Mouse (Mus musculus) layer of hippocampus, adult 9-11 months (tissue): ENCODE measurements around the gene Rufy4.

Experiments used
- DNase-seq: peaks from one replicate; pipeline ENCODE4 v3.0.0; 2022

Rufy4 gene

DNA sequence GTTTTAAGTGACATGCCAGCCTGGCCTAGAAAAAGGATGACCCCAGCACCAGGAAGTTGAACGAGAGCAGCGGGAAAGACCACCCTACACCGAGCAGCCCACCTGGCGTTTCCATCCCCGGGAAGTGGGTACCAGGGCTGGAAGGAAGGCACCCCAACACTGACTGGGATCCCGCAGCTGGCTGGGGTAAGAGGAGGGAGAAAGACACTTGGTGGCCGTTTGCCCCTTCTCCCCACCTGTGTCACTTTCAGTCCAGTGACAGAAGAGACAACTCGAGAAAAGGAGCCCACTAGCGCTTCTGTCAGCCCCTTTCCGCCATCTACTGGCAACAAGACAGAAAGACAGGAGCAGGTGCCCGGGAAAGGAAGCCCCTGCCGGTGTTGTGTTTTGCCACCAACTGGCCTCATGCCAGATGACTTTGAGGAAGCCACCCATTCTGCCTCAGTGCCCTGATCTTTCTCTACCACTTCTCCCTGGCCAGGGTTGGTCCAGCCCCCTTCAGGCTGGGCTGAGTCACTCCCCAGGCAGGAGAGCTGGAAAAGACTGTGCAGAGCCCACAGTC lies at the start of gene Rufy4:
TSS of gene Rufy4 (plus strand) at position 551 of the 562 bp plus-strand sequence.
- peak; percentile 61 for DNase-seq

DNA sequence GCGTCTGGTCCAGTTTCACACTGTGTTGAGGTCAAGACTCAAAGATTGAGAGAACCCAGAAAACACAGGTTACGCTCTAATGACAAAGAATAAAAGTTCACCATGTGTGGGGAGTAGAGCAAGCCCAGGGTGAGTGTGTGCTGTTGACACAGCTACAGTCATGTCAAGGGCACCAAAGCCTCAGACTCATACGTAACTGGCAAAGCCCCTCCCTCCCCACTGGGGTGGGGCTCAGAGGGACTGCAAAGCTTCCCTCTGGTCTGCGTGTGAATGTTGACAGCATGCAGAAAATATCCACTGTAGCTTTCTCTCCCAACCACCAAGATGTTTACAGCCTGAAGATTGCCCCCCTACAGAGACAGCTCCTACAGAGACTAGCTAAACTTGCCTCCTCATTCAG lies 49.1 kb upstream of the Rufy4 start:
- DNase-seq, result no peak

DNA sequence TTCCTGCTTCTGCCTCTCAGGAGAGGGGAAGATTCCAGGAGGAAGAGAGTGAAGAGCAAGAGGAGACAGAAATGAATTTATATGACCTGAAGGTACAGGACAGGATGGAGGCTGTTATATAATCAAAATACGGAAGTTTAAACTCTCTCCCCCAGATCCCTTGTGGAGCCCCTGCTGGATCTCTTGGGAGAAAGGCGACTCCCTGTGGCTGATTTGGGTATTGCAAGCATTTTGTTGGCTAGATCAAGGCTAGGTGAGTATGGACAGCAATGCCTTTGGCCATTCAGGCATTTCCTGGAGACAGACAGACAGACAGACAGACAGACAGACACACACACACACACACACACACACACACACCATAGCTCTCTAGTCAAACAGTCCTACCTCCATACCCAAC lies 48.0 kb upstream of the Rufy4 start:
- peak; percentile 67 for DNase-seq

DNA sequence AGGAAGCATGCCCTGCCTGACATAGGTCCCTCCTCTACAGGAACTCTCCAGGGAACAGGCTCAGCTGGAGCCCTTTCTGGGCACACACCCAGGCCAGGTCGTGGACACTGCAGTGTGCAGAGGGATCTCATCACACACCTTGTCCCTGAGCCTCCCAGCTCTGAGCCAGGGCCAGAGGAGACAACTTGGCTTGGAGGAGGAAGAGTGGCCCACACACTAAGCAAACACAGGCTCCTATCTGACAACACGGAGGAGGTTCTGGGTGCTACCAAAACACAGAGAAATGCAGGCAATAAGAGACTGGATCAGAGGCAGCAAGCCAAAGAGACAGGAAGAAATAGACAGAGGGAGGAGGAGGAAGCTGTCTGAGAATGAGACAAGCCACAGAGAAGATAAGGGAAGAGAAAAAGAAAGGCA lies 43.8 kb upstream of the Rufy4 start:
- DNase-seq, result no peak

DNA sequence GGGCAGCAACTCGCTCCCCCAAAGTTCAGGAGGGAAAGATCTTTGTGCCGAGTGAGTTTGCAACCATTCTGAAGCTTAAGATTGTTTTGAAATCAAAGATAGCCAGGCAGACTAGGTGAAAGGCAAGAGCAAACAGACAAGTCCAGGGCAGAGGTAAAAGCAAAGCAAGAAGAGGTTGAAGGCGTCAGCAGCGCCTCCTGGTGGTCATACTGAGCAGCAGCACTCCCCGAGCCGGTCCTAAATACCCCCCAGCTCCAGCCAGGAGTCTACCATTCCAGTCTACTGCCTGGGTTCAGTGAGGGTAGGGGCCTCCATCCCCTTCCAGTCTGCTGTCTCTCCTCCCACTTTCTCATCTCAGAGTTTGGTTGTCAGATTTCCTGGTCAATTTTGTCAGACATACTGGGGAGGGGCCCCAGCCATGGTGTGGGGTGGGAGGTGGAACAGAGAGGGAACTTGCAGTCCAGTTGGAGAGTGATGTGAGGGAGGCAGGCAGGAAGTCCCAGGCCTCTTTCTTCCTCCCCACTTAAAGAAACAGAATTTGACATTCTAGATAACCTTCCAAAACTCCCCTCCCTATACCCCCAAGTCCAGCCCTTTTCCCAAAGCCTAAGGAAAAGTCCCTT lies 42.4 kb upstream of the Rufy4 start:
- DNase-seq, result no peak

DNA sequence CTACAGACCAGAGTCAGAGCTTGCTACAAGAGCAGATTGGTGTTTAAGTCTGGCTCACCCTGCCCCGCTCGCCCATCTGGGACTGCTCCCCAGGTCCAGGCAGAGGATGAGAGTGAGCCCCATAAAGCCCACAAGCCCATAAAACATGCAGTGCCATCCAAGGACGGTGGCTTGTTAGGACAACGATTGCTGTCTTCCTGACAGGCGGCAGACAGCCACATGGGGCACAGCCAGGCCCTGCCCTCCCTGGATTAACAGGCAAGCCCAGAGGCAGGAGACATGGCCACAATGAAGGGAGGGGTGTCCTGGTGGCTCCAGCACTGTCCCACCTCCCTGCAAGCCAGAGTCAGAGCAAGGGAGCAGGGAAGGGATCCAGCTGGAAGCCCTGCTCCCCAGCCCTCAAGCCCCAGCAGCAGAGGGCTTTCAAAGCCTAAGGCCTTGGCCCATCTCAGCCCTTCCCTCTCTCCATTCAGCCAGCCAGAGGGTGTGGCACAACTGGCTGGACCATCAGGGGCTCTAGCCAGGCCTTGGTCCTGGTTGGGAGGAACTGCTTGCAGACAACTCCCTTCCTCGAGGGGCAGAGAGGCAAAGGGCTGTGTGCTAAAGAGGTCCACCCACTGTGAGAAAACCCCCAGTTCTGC lies 41.2 kb upstream of the Rufy4 start:
- no peak for DNase-seq

DNA sequence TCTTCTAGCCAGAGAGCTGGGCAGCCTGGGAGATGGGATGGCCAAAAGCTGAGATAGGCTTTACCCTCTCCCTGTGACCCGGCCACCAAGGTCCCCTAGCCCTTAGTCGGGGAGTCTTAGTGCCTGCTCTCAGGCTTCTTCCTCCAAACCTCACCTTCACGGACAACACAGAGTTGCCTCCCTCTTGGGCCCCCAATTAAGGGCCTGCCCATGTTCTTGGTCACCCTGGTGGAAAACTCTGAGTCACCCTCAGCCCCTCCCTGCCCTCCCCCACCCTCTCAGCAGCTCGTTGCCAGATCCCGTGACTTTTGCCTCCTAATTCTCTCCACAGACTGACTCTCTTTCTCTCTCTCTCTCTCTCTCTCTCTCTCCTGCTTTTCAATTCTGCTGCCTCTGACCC lies 40.6 kb upstream of the Rufy4 start:
- DNase-seq, result no peak

DNA sequence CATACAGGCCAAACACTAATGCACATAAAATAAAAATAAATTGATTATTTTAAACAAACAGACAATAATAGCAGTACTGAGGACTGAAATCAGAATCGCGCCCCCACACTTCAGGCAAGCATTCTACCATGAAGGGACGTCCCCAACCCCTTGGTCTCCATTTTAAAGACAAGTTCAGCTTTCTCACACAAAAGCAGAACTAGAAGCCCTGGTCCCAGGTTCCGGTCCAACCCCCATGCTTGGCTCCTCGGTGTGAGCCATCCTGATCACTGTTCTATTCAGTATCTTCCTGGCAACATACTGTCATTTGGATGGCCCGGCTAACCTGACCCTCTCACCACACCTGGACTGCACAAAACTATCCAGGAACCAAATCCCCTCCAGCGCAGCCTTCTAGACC lies 39.8 kb upstream of the Rufy4 start:
- DNase-seq, result no peak

DNA sequence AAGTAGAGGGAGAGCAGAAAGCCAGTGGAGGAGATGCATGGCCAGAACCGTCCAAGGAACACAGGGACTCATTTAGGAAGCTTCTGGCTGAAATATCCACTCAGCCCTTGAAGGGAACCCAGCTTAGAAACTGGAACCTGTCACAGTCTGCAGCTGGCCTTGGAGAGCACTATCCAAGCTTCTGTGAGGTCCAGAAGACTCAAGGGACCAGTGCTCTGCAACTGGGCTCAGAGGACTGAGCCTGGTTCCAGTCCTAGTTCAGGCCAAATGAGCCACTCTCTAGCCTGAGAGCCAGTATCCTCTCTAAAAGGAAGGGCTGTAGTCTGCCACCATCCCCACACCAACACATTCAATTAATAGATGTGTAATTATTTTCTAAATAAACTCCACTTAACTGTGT lies 36.8 kb upstream of the Rufy4 start:
- DNase-seq, result no peak

DNA sequence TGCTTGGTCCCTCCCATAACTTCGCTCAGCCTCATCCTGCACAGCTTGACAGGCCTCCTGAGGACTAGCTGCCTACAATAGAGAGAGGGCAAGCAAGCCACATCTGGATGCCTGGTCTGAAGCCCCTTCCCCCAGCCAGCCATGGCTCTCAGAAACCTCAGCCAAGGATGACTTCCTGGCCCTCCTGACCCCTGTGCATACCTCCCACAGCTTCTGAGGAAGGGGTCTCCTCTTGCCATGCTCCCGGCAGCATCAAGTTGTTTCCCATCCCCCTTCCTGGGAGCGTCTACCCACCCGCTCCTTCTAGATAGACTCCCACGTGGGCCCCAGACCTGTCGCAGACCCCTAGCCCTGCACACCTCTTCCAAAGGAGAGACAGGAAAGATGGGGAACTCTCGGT lies 35.0 kb upstream of the Rufy4 start:
- no peak for DNase-seq

DNA sequence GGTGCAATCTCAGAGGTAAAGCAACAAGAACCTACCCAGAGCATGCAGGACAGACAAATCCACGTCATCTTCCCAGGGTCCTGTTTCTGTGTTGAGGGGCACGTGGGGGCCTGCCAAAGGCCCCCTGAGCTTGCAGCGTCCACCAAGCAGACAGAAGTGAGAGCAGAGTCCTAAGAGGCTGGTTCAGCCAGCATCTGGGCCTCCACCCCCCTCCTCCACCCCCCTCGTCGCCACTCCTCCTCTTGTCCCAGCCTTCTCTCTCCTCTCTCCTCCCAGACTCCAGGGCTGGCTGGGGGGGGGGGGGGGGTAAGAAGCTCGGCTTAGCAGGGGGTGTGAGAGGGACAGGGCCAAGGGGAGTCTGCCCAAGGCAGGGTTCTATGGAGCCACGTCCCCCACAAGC lies 34.2 kb upstream of the Rufy4 start:
- no peak for DNase-seq

DNA sequence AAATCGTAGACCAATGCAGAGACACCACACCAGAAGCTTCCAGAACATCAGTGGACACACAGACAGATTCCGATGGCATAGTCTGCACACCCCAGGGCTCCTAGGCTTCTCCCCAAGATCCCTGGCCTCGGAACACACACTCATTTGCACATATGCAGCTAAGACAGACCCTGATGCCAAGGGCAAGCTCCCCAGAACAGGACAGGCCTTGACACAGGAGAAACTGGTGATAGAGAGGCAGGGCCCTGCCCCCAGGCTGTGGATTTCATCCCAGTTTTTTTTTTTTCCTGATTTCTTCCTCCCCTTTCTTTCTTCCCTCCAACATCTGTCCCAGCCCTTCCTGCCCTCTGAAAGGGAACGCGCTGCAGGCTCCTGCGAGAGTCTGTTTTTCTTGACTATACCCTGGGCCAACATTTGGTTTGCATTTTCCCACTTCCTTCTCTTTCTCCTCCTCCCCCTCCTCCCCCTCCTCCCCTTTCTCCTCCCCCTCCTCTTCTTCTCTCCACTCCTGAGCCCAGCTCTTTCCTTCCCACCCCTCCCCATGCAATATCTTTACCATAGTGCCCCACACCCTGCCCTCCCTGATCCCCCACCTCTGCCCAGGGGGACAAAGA lies 33.6 kb upstream of the Rufy4 start:
- no peak for DNase-seq

DNA sequence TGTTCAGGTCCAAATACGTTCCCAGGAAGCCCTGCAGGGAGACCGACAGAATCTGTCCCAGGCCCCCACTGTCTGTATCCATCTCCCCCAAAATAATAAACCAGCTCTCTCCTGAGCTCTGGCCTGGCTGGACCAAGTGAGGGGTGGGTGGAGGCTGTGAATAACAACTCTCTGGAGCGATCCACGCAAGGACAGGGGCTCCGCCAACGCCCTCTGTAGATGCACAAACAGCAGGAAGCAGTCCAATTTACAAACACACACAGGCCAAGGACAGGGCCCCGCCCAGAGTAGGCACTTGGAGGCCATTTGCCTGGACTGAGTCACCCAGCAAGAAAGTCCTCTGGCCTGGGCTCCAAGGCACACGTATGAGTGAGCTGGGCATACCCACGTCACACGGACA lies 33.1 kb upstream of the Rufy4 start:
- no peak for DNase-seq

DNA sequence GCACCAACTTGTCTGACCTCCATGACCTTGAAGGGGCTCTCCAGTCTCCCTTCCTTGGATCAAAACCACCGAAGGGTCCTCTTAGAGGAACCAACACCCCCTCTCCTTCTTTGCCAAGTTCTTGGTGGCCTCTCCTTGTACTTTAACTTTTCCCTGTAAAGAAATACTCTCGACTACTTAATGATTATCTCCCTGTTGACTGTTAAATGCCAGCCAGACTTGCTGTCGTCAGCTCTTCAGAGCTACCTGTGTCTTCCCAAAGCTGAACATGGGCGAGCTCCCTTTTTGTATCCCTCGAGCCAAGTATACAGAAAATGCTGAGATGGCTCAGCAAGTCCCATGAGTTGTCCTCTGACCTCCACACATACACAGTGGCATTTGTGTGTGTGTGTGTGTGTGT lies 31.9 kb upstream of the Rufy4 start:
- DNase-seq, result no peak

DNA sequence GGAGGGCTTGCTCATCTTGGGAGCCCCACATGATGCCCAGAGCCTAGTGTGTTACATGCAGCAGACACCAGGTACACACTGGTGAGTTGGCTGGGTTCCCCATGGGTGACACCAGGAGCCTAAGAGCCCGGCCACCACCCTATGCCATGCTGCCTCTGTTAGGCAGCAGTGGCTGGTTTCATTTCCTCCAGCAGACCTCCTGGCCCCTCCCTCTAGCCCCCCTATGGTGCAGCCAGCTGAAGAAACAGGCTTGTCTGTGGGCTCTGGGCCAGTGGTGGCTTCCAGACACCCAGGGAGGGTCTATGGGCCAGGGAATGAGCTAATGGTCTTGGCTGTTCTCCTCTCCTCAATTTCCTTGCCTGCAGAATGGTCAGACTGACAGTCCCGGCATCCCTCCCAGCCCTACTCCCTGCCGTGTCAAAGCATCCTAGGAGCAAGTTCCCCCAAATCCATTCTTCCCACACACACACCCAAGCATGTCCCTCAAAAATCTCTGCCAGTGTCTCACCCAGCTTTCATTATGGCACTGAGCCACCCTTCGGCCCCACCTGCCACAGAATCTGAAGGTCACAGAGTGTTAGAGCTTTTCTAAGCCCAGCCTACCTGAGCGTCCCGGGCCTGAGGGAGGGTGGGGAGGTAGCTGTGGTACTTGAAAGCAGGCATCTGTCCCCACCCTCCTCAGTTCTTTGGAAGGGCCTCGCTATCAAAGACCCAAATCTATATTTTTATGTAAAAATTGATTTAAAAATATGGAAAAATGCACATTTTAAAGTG lies 30.7 kb upstream of the Rufy4 start:
- DNase-seq, result peak; percentile 38

DNA sequence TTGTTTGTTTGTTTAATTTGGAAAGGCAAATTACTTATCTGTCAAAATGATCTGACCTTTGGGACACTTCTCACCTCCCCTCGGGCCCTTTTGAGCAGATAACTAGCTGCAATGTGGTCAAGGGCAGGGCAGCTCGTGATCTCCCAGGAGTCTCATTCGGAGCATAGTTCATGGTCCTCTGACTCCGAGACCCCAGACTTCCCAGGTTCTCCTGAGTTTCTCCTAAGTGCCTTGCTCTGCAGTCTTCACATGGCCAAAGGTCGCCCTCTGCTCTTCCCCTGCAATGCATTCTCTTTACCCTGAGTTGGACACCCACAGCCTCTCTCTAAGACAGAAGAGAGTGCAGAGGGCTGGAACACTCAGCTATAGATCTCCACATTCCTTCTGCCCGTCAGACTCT lies 30.0 kb upstream of the Rufy4 start:
- no peak for DNase-seq

DNA sequence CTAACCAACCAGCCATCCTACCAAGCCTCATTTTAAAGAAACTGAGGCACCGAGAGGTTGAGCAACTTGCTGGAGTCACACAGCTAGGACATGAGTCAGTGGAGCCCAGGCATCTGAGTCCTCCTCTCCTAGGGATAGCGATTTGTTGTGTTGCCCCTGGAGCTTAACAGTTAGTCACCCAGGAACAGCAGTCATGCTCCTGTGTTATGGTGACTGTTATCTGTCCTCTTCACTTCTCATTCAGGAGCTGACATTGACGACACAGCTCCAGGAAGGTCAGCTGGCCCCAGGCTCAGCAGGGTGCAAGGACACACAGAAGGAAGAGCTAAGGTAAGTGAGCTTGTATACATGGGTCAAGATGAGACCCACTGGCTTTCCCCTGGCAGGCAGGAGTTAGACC lies 29.6 kb upstream of the Rufy4 start:
- DNase-seq, result no peak

DNA sequence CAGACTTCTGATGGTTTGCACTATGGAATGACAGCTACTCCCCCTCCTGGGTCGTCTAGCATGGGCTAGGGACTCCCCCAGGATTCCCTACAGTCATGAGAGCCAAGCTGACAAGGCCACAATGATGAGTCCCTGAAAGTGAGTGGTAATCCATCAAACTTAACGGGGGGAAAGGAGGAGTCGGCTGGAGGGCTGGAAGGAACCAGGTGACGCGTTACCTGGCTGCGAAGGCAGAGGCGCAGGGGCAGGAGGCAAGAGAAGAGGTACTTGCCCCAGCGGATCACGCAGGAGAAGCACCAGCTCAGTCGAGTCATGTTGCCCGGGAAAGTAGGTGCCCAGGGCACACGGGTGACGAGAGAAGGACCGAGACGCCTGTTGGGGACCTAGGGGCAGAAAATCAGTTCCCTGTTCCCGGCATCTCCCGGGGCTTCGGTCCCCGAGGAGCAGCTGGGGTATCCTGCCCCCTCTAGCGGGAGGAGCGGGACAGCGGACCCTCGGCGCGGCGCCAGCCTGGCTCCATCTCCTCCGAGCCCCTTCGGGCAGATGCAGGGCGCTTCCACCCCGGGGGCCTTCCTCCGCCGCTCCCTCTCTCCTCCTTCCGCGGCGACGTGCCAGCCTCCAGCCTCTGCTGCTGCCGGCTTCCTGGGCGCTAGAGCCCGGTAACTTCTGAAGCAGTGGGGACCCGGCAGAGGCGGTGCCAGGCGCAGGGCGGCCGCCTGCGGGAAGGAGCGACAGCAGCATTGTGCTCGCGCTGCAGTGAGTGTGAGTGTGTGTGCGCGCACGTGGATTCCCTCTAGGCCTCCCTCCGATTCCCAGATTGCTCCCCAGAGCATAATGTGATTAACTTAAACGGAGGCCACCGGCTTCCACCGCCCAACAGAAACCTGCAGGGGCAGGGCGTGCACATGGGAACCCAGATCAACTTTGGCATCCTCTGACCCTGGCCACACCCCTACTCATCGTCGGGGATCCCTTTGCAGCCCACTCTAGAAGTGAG lies 27.0 kb upstream of the Rufy4 start:
- DNase-seq, result no peak

DNA sequence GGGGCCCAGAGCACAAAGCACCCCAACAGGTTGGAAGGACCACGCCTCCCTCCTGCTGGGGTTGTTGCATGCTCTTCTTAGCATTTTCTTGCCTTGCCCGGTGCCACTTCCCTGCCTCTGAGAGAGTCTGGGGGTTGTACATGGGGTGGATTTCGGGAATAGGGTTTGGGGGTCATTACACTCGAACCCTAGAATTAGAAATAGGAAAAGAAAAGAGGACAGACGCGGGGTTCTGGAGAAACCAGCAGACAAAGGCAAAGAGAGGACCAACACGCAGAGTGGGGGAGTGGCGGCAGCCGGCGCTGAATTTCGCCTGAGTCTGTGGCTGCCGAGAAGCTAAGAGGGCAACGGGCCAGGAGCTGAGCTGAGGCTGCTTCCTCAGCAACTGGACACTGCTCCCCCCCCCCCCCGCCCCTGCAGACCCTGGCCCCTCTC lies 26.3 kb upstream of the Rufy4 start:
- DNase-seq, result no peak

DNA sequence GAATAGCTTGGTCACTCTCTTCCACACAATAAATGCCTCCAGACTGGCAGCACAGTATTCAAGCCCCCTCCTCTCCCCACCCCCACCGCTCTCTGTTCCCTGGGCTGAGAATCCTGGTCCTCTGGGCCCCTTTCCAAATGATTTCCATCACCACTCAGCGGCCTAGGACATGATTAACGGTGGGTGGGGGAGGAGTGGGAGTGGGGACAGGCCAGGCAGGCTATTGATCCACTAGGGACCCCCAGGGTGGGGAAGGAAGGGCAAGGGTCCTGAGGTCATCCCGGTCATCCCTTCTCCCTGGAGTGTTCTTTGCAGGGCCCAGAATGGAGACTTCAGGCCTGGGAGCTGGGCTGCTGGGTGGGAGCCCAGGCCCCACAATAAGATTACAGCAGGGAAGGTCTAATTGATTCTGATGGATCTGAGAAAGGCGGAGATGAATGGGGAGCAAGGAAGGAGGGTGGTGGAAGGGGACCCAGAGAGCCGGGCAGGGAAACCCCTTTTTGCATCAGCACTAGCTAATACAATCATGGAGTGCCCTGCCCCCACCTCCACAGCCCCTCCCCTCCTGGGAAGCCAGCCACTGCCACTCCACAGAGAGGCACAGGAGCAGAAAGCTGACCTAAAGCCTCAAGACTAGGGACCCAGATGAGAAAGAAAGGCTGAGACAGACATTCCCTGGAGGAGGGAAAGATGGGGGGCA lies 21.5 kb upstream of the Rufy4 start:
- no peak for DNase-seq

DNA sequence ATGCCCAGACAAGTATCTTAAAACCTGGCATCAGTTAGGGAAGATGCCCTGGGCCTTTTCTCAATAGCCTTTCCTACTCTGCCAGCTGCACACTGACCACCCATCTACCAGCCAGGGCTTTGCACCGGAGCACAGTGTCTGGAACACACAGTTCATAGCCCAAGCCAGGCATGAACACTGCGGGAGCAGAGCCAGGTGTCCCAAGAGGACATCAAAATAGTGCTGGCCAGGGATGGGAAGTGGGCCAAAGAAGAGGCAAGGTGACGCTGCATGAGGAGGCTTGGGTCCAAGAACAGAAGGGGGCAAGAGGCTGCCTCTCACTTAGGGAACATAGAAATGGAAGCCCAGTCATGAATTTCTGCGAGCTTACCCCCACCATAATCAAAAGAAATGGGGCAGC lies 19.7 kb upstream of the Rufy4 start:
- DNase-seq, result no peak

DNA sequence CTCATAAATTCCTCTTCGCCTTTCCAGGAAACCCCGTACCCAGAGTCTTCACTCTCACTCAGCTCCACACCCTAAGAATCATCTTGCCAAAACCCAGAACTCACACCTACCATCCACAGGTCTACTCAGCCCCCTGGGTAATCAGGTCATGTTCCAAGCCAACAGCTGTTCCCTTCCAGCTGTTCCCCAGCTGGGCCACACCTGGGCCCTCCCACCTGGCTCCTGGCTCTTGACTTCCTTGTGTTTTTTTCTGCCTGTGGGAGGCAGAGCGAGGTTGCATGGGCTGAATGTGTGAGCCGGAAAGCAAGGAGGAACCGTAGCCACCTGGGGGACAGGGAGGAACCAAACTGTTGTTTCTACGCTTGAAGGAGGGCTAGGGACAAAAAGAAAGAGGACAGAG lies 19.1 kb upstream of the Rufy4 start:
- no peak for DNase-seq
